Mouse (Mus musculus): ENCODE measurements around the gene Tfap2a.

GRCm38 (mm10) chr13:40725924-40726323 lies 12.3 kb downstream of the Tfap2a start:
- TF ChIP-seq TCF3 (IDR thresholded peaks at IDR 0.05; ENCODE audit: insufficient read length, low read depth) (no peak), MAX (IDR thresholded peaks at IDR 0.05; ENCODE audit: low read depth) (no peak), POLR2A (IDR thresholded peaks at IDR 0.05; ENCODE audit: insufficient read length, low read depth) (no peak), MYOD1 (IDR thresholded peaks at IDR 0.05; ENCODE audit: control insufficient read depth in 1 of 3, insufficient read length in 2 of 3, low read depth in 2 of 3) (no peak), TCF12 (IDR thresholded peaks at IDR 0.05; ENCODE audit: insufficient read depth, poor library complexity, severe bottlenecking) (no peak), E2F4 (IDR thresholded peaks at IDR 0.05; ENCODE audit: insufficient read depth) (no peak), MYOG (IDR thresholded peaks at IDR 0.05; ENCODE audit: control insufficient read depth in 1 of 3, insufficient read depth in 1 of 3, insufficient read length in 2 of 3, low read depth in 2 of 3) (no peak), CEBPB (IDR thresholded peaks at IDR 0.05; ENCODE audit: insufficient read depth, poor library complexity, severe bottlenecking) (peak; percentile 64; the same call in 1 of the 2 replicates), USF1 (IDR thresholded peaks at IDR 0.05; ENCODE audit: low read depth) (no peak), POLR2AphosphoS2 (IDR thresholded peaks at IDR 0.05; ENCODE audit: insufficient read length, low read depth) (no peak), SRF (IDR thresholded peaks at IDR 0.05; ENCODE audit: control insufficient read depth, insufficient read length, low read depth) (no peak)
